Mouse (Mus musculus) megakaryocyte, embryonic 14.5 days (primary cell): ENCODE results near the gene Itgb3bp.

Experiments
- FLI1 ChIP-seq: IDR thresholded peaks from 2 replicates; pipeline ENCODE4 v1.6.1; 2012; ENCODE audit warnings: low read length, inconsistent platforms, mixed read lengths
- GATA1 ChIP-seq: IDR thresholded peaks from 3 replicates; pipeline ENCODE4 v1.6.1; 2012; ENCODE audit warnings: mixed read lengths, low read length, inconsistent platforms, borderline replicate concordance

- TF ChIP-seq FLI1 (no peak), GATA1 (no peak)
Measured at GRCm38 (mm10) chr4:99972886-99973285, 43.3 kb upstream of the Itgb3bp start.
